ENCODE assay signal across 7 mouse cellular contexts in genomic region chr11:22629991-22630390, GRCm38 (mm10).
DNase-seq lines count a peak whose midpoint lies in the region; ATAC-seq and TF ChIP-seq lines count a peak whose summit lies in the region.

No protein-coding gene starts in this region.

- H3K4me2 ChIP-seq in embryonic facial prominence, embryonic 14.5 days (ENCODE audit: low read depth, low read length), result peak overlapping the region; percentile 45
- peak overlapping the region; percentile 64 for H3K4me2 ChIP-seq in intestine, postnatal 0 days (replicated peaks; ENCODE audit: low read depth)

- peak overlapping the region; percentile 50 for H3K9ac ChIP-seq in embryonic facial prominence, embryonic 14.5 days (ENCODE audit: low read depth, low read length)
- peak overlapping the region; percentile 42 for H3K9ac ChIP-seq in intestine, postnatal 0 days (ENCODE audit: low read depth, low read length)

- WGBS in embryonic facial prominence, embryonic 14.5 days, result 41% methylated on average over 4 of the region's 4 CpGs
- 39% methylated on average over 4 of the region's 4 CpGs for WGBS in intestine, postnatal 0 days

- peak overlapping the region; percentile 20 for H3K4me3 ChIP-seq in embryonic facial prominence, embryonic 14.5 days (ENCODE audit: low read depth, low read length)
- H3K4me3 ChIP-seq in intestine, postnatal 0 days (ENCODE audit: low read depth, low read length), result peak overlapping the region; percentile 16; the same call in 1 of the 2 replicates

- no peaks in the 10 kb centered on the region for H3K27me3 ChIP-seq in embryonic facial prominence, embryonic 14.5 days (replicated peaks; ENCODE audit: control insufficient read depth, insufficient read depth, low read length)
- no peaks in the 10 kb centered on the region for H3K27me3 ChIP-seq in intestine, postnatal 0 days (replicated peaks; ENCODE audit: control insufficient read depth, insufficient read depth, low read length)

- no peaks in the 10 kb centered on the region for H3K36me3 ChIP-seq in embryonic facial prominence, embryonic 14.5 days (ENCODE audit: control insufficient read depth, insufficient read depth, low read length)
- no peaks in the 10 kb centered on the region for H3K36me3 ChIP-seq in intestine, postnatal 0 days (ENCODE audit: control insufficient read depth, insufficient read depth)

- TF ChIP-seq CTCF in intestine, postnatal 0 days (IDR thresholded peaks at IDR 0.05; ENCODE audit: low read depth), result no peak

- H3K27ac ChIP-seq in embryonic facial prominence, embryonic 14.5 days (replicated peaks; ENCODE audit: low read depth, low read length), result peak overlapping the region; percentile 65
- H3K27ac ChIP-seq in intestine, postnatal 0 days (ENCODE audit: low read depth, low read length), result peak overlapping the region; percentile 46

- 0 out of 2 replicates have a peak, but pooled peaks have one; percentile 12 for ATAC-seq in embryonic facial prominence, embryonic 14.5 days (ENCODE audit: low read depth)
- no peak for ATAC-seq in intestine, postnatal 0 days

- DNase-seq in MN1 (ENCODE audit: low spot score), result peak; percentile 37
- DNase-seq in embryonic facial prominence, embryonic 14.5 days (ENCODE audit: low spot score), result no peak
- peak; percentile 52 for DNase-seq in lung, postnatal 14 days
- DNase-seq in embryo, embryonic 9.5 days (ENCODE audit: extremely low spot score), result no peak
- DNase-seq in urinary bladder, postnatal 14 days (ENCODE audit: low spot score), result no peak
- DNase-seq in spleen, postnatal 14 days (ENCODE audit: low spot score in 2 of 2), result no peak

- H3K9me3 ChIP-seq in embryonic facial prominence, embryonic 14.5 days (ENCODE audit: control insufficient read depth, low read length), result no peaks in the 10 kb centered on the region
- no peaks in the 10 kb centered on the region for H3K9me3 ChIP-seq in intestine, postnatal 0 days (ENCODE audit: control insufficient read depth)

- peaks cover 6% of the 10 kb centered on the region for H3K4me1 ChIP-seq in embryonic facial prominence, embryonic 14.5 days (ENCODE audit: control insufficient read depth, insufficient read depth, low read length)
- 0 out of 2 replicates have a peak, but pooled peaks cover 10% of the 10 kb centered on the region for H3K4me1 ChIP-seq in intestine, postnatal 0 days (replicated peaks; ENCODE audit: control insufficient read depth, insufficient read depth, low read length)

Comparison
In these comparisons a context has a peak if more than half of its experiments do, and no peak if none do; other contexts are left out.
1. DNase-seq: peak in MN1 (single experiment) and lung, postnatal 14 days (single experiment); none in embryonic facial prominence, embryonic 14.5 days (single experiment), embryo, embryonic 9.5 days (single experiment), urinary bladder, postnatal 14 days (single experiment) and spleen, postnatal 14 days (0 of 2).